Mouse (Mus musculus): ENCODE results near the gene Notch3. TPM values are rescaled to one million over a fixed set of nuclear protein-coding genes. Genes with fewer than 3 reads are reported as not detected.
"Not testable (repeated sequence)": the region's sequence is repeated elsewhere in the genome, so short reads cannot be mapped to it uniquely, and the experiment has no call there.

Notch3 gene
- polyA plus RNA-seq, 1 experiment: 14.8 TPM

GRCm38 (mm10) chr17:32099943-32100586 is 66.6 kb downstream of the Notch3 start:
- Histone ChIP-seq H3K27me3 (ENCODE audit: control insufficient read depth, insufficient read depth, insufficient read length) (no peaks in the 10 kb centered on the region), H3K79me3 (ENCODE audit: low read depth) (no peaks in the 10 kb centered on the region), H3ac (ENCODE audit: control insufficient read depth, insufficient read length, low read depth) (no peak overlapping the region), H3K36me3 (ENCODE audit: control insufficient read depth, insufficient read depth) (no peaks in the 10 kb centered on the region), H3K79me2 (ENCODE audit: control insufficient read depth, insufficient read depth) (no peaks in the 10 kb centered on the region), H3K4me3 (ENCODE audit: insufficient read depth, poor library complexity, severe bottlenecking) (no peak overlapping the region)
- TF ChIP-seq USF1 (IDR thresholded peaks at IDR 0.05; ENCODE audit: low read depth) (no peak), MYOG (IDR thresholded peaks at IDR 0.05; ENCODE audit: control insufficient read depth, extremely low read depth, insufficient read length) (no peak), FOSL1 (IDR thresholded peaks at IDR 0.05; ENCODE audit: insufficient read depth, low read length, poor library complexity, severe bottlenecking) (no peak), MYOD1 (IDR thresholded peaks at IDR 0.05; ENCODE audit: control insufficient read depth, insufficient read length, low read depth) (no peak), CTCF (IDR thresholded peaks at IDR 0.05; ENCODE audit: control insufficient read depth, insufficient read depth, insufficient read length) (no peak), MAX (IDR thresholded peaks at IDR 0.05) (no peak), CEBPB (IDR thresholded peaks at IDR 0.05; ENCODE audit: low read depth) (no peak)

DNA sequence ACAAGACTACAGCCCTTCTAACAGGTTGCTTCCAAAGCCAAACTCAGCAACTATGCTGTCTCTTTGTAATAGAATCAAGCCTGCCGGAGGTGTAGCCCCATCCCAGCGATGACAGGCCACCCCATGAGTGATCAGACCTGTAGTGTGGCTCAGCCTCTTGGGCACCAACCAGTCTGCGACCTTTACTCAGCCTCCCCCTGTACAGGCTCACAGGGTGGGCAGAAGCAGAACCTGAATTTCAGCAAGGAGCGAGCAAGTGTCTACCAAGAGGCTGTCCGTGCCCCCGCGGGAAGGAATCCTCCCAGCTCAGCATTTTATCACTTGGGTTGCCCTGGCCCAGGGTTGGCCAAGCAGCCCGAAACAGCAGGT is 67.1 kb downstream of the Notch3 start:
- Histone ChIP-seq H3K79me2 (ENCODE audit: control insufficient read depth, insufficient read depth) (no peaks in the 10 kb centered on the region), H3K79me3 (ENCODE audit: low read depth) (no peaks in the 10 kb centered on the region), H3K27me3 (ENCODE audit: control insufficient read depth, insufficient read depth, insufficient read length) (no peaks in the 10 kb centered on the region), H3K36me3 (ENCODE audit: control insufficient read depth, insufficient read depth) (no peaks in the 10 kb centered on the region), H3ac (ENCODE audit: control insufficient read depth, insufficient read length, low read depth) (no peak overlapping the region), H3K4me3 (ENCODE audit: insufficient read depth, poor library complexity, severe bottlenecking) (no peak overlapping the region)
- TF ChIP-seq MAX (IDR thresholded peaks at IDR 0.05): no peak
- no peak for TF ChIP-seq CEBPB (IDR thresholded peaks at IDR 0.05; ENCODE audit: low read depth)
- no peak for TF ChIP-seq FOSL1 (IDR thresholded peaks at IDR 0.05; ENCODE audit: insufficient read depth, low read length, poor library complexity, severe bottlenecking)
- no peak for TF ChIP-seq CTCF (IDR thresholded peaks at IDR 0.05; ENCODE audit: control insufficient read depth, insufficient read depth, insufficient read length)
- no peak for TF ChIP-seq USF1 (IDR thresholded peaks at IDR 0.05; ENCODE audit: low read depth)
- no peak for TF ChIP-seq MYOG (IDR thresholded peaks at IDR 0.05; ENCODE audit: control insufficient read depth, extremely low read depth, insufficient read length)
- no peak for TF ChIP-seq MYOD1 (IDR thresholded peaks at IDR 0.05; ENCODE audit: control insufficient read depth, insufficient read length, low read depth)

- H3K36me3 ChIP-seq (ENCODE audit: control insufficient read depth, insufficient read depth); H3ac ChIP-seq (ENCODE audit: control insufficient read depth, insufficient read length, low read depth); H3K27me3 ChIP-seq (ENCODE audit: control insufficient read depth, insufficient read depth, insufficient read length); H3K79me2 ChIP-seq (ENCODE audit: control insufficient read depth, insufficient read depth); H3K4me3 ChIP-seq (ENCODE audit: insufficient read depth, poor library complexity, severe bottlenecking); H3K79me3 ChIP-seq (ENCODE audit: low read depth): not testable (repeated sequence)
These were observed 67.7 kb downstream of the Notch3 start for GRCm38 (mm10) chr17:32098905-32099304.

GRCm38 (mm10) chr17:32097676-32098075 is 69.0 kb downstream of the Notch3 start:
- Histone ChIP-seq H3K27me3 (ENCODE audit: control insufficient read depth, insufficient read depth, insufficient read length) (no peaks in the 10 kb centered on the region), H3ac (ENCODE audit: control insufficient read depth, insufficient read length, low read depth) (no peak overlapping the region), H3K79me3 (ENCODE audit: low read depth) (no peaks in the 10 kb centered on the region), H3K79me2 (ENCODE audit: control insufficient read depth, insufficient read depth) (no peaks in the 10 kb centered on the region), H3K4me3 (ENCODE audit: insufficient read depth, poor library complexity, severe bottlenecking) (no peak overlapping the region), H3K36me3 (ENCODE audit: control insufficient read depth, insufficient read depth) (no peaks in the 10 kb centered on the region)
- TF ChIP-seq USF1 (IDR thresholded peaks at IDR 0.05; ENCODE audit: low read depth) (no peak), MYOD1 (IDR thresholded peaks at IDR 0.05; ENCODE audit: control insufficient read depth, insufficient read length, low read depth) (no peak), CTCF (IDR thresholded peaks at IDR 0.05; ENCODE audit: control insufficient read depth, insufficient read depth, insufficient read length) (no peak)

DNA sequence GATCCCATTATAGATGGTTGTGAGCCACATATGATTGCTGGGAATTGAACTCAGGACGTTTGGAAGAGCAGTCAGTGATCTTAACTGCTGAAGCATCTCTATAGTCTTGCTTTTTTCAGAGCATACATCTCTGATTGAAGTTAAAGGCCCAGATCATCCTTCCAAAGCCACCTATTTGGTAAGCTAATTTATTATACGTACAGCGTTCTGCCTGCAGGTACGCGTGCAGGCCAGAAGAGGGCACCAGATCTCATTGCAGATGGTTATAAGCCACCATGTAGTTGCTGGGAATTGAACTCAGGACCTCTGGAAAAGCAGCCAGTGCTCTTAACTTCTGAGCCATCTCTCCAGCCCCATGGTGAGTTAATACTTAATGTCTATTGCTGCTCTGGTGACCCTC is 73.8 kb downstream of the Notch3 start:
- Histone ChIP-seq H3K79me2 (ENCODE audit: control insufficient read depth, insufficient read depth) (no peaks in the 10 kb centered on the region), H3K27me3 (ENCODE audit: control insufficient read depth, insufficient read depth, insufficient read length) (no peaks in the 10 kb centered on the region), H3K79me3 (ENCODE audit: low read depth) (no peaks in the 10 kb centered on the region), H3K36me3 (ENCODE audit: control insufficient read depth, insufficient read depth) (no peaks in the 10 kb centered on the region), H3ac (ENCODE audit: control insufficient read depth, insufficient read length, low read depth) (no peak overlapping the region), H3K4me3 (ENCODE audit: insufficient read depth, poor library complexity, severe bottlenecking) (no peak overlapping the region)
- TF ChIP-seq MYOD1 (IDR thresholded peaks at IDR 0.05; ENCODE audit: control insufficient read depth, insufficient read length, low read depth): no peak
- TF ChIP-seq MYOG (IDR thresholded peaks at IDR 0.05; ENCODE audit: control insufficient read depth, extremely low read depth, insufficient read length): no peak
- TF ChIP-seq MAX (IDR thresholded peaks at IDR 0.05): no peak
- TF ChIP-seq FOSL1 (IDR thresholded peaks at IDR 0.05; ENCODE audit: insufficient read depth, low read length, poor library complexity, severe bottlenecking): no peak
- no peak for TF ChIP-seq CTCF (IDR thresholded peaks at IDR 0.05; ENCODE audit: control insufficient read depth, insufficient read depth, insufficient read length)

DNA sequence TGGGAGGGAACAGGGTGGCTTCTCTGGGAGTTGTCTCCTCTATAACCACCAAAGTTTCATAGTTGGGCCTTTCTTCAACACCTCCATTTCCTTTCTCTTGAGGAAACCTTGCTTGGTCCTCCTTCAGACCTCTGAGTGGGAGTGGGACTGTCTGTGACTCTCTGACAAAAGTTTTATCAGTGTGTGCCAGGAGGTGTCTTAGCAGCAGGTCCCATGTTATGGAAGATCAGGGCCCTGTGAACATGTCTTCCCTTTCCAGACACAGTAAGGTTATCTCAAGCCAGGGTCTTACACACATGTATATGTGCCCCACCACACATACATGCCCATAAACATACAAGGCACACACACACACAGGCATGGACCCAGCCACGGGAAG is 74.4 kb downstream of the Notch3 start:
- TF ChIP-seq FOSL1 (IDR thresholded peaks at IDR 0.05; ENCODE audit: insufficient read depth, low read length, poor library complexity, severe bottlenecking): no peak
- no peak overlapping the region for H3ac ChIP-seq (ENCODE audit: control insufficient read depth, insufficient read length, low read depth)

More for the DNA sequence above, 74.4 kb downstream of the Notch3 start:
- no peaks in the 10 kb centered on the region for H3K79me3 ChIP-seq (ENCODE audit: low read depth)
- H3K27me3 ChIP-seq (ENCODE audit: control insufficient read depth, insufficient read depth, insufficient read length): no peaks in the 10 kb centered on the region
- no peak overlapping the region for H3K4me3 ChIP-seq (ENCODE audit: insufficient read depth, poor library complexity, severe bottlenecking)
- no peaks in the 10 kb centered on the region for H3K79me2 ChIP-seq (ENCODE audit: control insufficient read depth, insufficient read depth)
- no peaks in the 10 kb centered on the region for H3K36me3 ChIP-seq (ENCODE audit: control insufficient read depth, insufficient read depth)

Data from C2C12 (cell line).